Mouse (Mus musculus): Measurements from ENCODE around the gene Gm3239.
"Not testable (repeated sequence)": the region's sequence is repeated elsewhere in the genome, so short reads cannot be mapped to it uniquely, and the experiment has no call there.

DNA sequence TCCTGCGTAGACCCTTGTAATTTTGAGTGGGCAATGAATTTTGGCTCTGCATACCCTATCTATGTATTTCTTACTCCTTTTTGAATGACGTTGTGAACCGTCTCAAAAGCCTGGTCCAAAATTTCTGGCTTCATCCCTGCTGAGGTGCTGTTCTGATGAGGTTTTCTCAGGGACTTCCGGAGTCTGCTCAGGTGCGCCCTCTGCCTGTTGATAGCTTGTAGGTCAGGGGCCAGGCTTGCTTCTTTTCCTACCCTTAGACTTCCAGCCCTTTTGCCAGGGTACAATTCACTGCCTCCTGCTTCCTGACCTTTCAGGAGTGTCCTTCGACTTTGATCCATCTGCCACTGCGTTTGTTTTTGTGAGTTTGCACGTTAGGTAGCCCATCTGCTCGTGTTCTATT is 13.7 kb upstream of the Gm3239 start:
- not testable (repeated sequence) for TF ChIP-seq POLR2A (IDR thresholded peaks at IDR 0.05; ENCODE audit: low read depth, low read length); CTCF (conservative IDR thresholded peaks at IDR 0.05; ENCODE audit: insufficient read depth, insufficient read length, low read depth, low read length)
